Mouse (Mus musculus) left cerebral cortex, postnatal 25 days (tissue): ENCODE measurements around the gene Hk1. TPM values are rescaled to one million over a fixed set of nuclear protein-coding genes. Genes with fewer than 3 reads are reported as not detected.

Experiments
- DNase-seq, 2 experiments: peaks; one replicate each; pipeline ENCODE4 v3.0.0; 2022; ENCODE audit warnings: low spot score in 2 of 2, mixed read lengths in 1 of 2
- intact Hi-C: fragments of 180-260 bp; cut with DNase I; formaldehyde crosslinking; loops from one replicate; pipeline ENCODE4 v1.15.1; 2025
- total RNA-seq, 2 experiments: library from RNA; stranded (reverse); gene quantifications; 2 replicates each; pipeline ENCODE4 v1.2.3; 2021

Hk1 gene
- total RNA-seq, 2 experiments from 2014 or later: 305 to 321 TPM

DNA sequence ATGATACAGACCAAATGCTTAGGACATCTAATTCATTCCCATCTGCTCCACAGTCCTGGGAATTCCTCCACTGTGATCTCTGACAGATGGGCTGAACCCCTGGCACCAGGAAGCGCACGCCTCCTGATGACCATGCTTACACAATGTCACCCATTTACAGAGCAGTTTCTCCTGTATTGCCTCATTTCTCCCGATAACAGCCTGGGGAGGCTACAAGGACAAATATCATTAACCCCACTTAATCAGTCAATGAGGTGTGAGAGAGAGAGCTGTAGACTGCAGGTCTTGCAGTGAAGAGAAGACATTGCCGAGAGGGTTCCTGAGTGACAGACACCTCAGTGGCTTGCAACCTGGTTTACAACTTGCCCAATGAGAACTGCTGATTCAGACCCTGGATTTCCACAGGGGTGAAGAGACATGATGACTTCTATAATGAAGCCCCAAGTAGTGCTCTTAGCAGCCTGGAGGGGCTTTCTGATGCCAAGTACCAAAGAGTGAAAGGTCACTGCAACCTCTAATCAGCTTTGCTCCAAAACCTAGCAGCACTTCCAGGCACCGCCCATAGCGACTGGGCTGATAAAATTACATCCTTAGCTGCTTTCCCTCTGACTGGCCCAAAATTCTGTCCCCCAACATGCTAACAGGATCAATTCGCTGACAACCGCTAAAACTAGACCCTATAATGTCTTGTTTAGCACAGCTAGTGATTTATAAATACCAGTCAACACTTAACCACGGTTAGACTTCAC, 35.5 kb downstream of the Hk1 start:
- intact Hi-C loops: no loop called here
- DNase-seq: no peak

GRCm38 (mm10) chr10:62342512-62342911, 37.2 kb downstream of the Hk1 start:
- intact Hi-C loops: no loop called here
- DNase-seq: no peak

GRCm38 (mm10) chr10:62341956-62342355, 37.8 kb downstream of the Hk1 start:
- DNase-seq: no peak
- intact Hi-C loops: loop anchor here (2.0 kb wide), 1 partner anchor 69 kb away; no protein-coding TSS in a partner anchor

- DNase-seq: no peak
- intact Hi-C loops: loop anchor here (1.0 to 2.0 kb wide), 3 partner anchors 41 to 108 kb away; partner anchors contain the start of genes 4930507D05Rik and Supv3l1
Observed at GRCm38 (mm10) chr10:62340991-62341390, 38.7 kb downstream of the Hk1 start.

- intact Hi-C loops: loop anchor here (1.0 to 2.0 kb wide), 3 partner anchors 40 to 109 kb away; partner anchors contain the start of genes 4930507D05Rik and Supv3l1
- DNase-seq: peak; percentile 96 to 99
Observed at GRCm38 (mm10) chr10:62340095-62340731, 39.5 kb downstream of the Hk1 start.

- peak; percentile 65 to 72 for DNase-seq
- intact Hi-C loops: loop anchor here (1.0 to 5.0 kb wide), 4 partner anchors 39 to 110 kb away; partner anchors contain the start of genes 4930507D05Rik and Supv3l1
Observed at GRCm38 (mm10) chr10:62339211-62340094, 40.3 kb downstream of the Hk1 start.

DNA sequence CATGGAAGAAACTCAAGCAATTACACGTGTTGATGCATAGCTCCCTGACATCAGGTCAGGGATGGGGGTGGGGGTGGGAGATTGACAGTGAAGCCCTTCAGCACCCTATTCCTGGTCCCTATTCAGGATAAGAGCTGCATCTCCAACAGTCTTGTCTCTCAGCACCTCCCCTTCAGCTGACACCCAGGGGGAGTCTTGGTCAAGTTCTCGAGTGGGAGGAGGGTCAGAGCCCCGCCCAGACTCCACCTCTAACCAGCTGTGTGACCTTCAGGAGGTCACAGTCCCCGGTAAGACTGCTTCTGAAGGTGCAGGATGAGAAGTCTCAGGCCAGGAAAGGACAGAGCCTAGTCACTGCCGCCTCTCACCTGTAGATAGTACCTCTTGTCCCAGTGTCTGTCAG, 41.1 kb downstream of the Hk1 start:
- DNase-seq: no peak
- intact Hi-C loops: loop anchor here (5.0 kb wide), 1 partner anchor 56 kb away; no protein-coding TSS in a partner anchor

DNA sequence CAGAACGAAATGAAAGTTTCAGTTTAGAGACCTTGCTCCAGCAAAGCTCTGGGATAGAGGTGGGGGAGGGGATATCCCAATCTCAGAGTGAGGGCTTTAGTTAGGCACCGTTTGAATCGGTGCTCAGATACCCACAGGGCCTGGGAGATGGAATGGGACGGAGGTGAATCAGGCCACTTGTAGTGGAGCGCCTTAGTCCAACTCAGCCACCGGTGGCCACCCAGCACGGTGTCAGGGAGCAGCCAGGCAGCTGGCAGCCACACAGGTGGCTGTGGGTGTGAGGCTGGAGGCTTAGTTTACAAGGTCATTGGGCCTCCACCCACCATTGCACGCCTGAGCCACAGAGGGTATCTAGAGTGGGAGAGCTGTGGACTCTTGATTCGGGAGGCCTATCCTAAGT, 41.5 kb downstream of the Hk1 start:
- DNase-seq: no peak
- intact Hi-C loops: loop anchor here (5.0 kb wide), 1 partner anchor 56 kb away; no protein-coding TSS in a partner anchor

- intact Hi-C loops: loop anchor here (5.0 kb wide), 1 partner anchor 55 kb away; no protein-coding TSS in a partner anchor
- DNase-seq: no peak
Observed at GRCm38 (mm10) chr10:62336601-62337578, 42.8 kb downstream of the Hk1 start.

DNA sequence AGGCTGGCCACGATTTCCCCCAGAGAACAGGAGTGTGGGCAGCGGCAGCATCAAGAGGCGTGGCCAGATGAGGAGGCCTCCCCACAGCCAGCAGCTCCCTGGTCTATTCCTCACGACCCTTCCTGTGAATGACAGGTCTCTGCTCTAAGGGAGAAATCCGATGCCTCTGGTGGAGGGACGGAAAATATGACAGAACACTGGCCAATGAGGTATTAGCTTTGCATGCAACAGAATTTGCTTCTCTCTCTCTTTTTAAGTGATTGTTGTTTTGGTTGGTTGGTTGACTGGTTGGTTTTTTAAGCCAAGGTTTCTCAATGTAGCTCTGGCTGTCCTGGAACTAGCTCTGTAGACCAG, 44.3 kb downstream of the Hk1 start:
- intact Hi-C loops: loop anchor here (5.0 kb wide), 1 partner anchor 53 kb away; no protein-coding TSS in a partner anchor
- no peak for DNase-seq

DNA sequence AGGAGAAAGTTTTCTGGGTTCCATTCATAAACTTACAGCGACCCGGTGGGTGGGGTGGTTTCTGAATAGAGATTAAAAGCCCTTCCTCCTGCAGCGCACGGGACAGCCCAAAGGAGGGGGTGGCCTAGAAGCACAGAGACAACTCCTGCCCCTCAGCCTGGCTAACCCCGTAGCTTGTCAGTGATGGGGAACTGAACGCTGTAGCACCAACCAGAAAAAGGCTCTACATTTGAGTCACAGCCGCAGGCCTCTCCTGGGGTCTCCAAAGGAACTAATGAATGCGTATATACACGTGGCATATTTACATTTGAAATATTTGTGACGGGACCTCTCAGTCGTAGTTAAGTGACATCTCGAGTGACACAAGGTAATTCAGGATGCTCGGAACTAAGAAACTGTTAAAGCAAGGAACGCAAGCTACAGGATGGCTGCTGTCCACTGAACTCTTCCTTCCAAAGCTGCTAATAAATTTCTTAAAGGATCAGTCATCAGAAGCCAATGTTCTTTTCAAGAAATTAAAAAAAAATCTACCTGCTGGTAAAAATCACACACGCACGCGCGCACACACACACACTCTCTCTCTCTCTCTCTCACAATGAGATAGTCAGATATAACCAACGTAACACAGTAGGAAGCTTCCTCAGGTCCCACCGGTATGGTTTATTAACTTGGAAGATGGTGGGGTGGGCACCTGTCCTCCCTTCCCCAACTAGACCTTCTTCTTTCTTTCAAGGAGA, 44.9 kb downstream of the Hk1 start:
- DNase-seq: no peak
- intact Hi-C loops: loop anchor here (5.0 kb wide), 1 partner anchor 53 kb away; no protein-coding TSS in a partner anchor

- DNase-seq: no peak
- intact Hi-C loops: no loop called here
Observed at GRCm38 (mm10) chr10:62333269-62333668, 46.4 kb downstream of the Hk1 start.

- intact Hi-C loops: no loop called here
- DNase-seq: peak; percentile 63 to 74
Observed at GRCm38 (mm10) chr10:62332514-62332913, 47.2 kb downstream of the Hk1 start.

GRCm38 (mm10) chr10:62331771-62332170, 47.9 kb downstream of the Hk1 start:
- intact Hi-C loops: no loop called here
- no peak for DNase-seq

- no peak for DNase-seq
- intact Hi-C loops: no loop called here
Observed at GRCm38 (mm10) chr10:62331296-62331695, 48.4 kb downstream of the Hk1 start.

GRCm38 (mm10) chr10:62329846-62330245, 49.9 kb downstream of the Hk1 start:
- intact Hi-C loops: no loop called here
- DNase-seq: no peak

GRCm38 (mm10) chr10:62328886-62329412, 50.8 kb downstream of the Hk1 start:
- DNase-seq: no peak
- intact Hi-C loops: no loop called here
